7 mouse cellular contexts compared by ENCODE assay signal in the genomic region with DNA sequence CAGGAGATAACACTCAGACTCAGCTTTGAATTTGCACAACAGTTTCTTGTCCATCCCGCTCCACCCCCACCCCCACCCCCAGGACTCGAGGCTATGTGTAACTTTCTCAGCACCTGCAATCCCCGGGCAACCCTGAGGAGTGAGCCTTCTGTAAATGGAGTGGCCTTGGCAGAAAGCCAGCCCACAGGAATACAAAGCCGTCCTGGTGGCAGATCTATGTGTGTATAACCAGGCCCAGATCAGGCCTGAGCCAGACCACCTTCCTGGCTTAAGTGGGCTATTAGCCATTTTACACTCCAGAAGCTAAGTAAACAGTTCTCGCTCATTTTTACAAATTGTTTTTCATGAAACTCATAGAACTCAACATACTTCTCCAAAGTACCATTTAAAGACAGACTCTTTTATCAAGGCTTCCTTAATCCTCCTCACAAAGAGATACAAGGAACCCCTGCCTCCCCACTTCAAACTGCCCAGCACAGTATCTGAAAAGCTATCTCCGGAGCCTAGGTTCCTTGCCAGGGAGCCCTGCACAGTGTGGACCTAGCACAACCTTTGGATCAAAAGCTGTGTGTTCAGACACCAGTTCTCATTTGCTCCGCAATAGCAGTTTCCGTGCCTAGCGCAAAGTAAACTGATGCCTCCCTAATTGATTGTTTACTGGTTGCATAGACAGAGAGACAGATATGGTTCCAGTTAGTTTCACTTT. TPM values are rescaled to one million over a fixed set of nuclear protein-coding genes. Genes with fewer than 3 reads are reported as not detected.
DNase-seq lines count a peak whose midpoint lies in the region; ATAC-seq and TF ChIP-seq lines count a peak whose summit lies in the region.

No protein-coding gene starts in this region.

- H3K4me1 ChIP-seq in liver, adult 2 months (ENCODE audit: control insufficient read depth, insufficient read depth, low read length), result peaks cover 17% of the 10 kb centered on the region
- peaks cover 18% of the 10 kb centered on the region for H3K4me1 ChIP-seq in stomach, embryonic 14.5 days (ENCODE audit: control insufficient read depth, insufficient read depth, low read length)

- 14% methylated on average over 9 of the region's 9 CpGs for WGBS in liver, adult 2 months
- 34% methylated on average over 9 of the region's 9 CpGs for WGBS in stomach, embryonic 14.5 days

- peak overlapping the region; percentile 52 for H3K27ac ChIP-seq in liver, adult 2 months (replicated peaks; ENCODE audit: insufficient read depth, low read depth, low read length)
- H3K27ac ChIP-seq in stomach, embryonic 14.5 days (ENCODE audit: low read length), result peak overlapping the region; percentile 66; the same call in 1 of the 2 replicates

- H3K79me2 ChIP-seq in liver, adult 2 months (ENCODE audit: control insufficient read depth, insufficient read depth, low read length), result peaks cover 15% of the 10 kb centered on the region; the same call in 1 of the 2 replicates

- no peak for TF ChIP-seq POLR2A in liver, adult 2 months (IDR thresholded peaks at IDR 0.05; ENCODE audit: extremely low read depth, insufficient read depth, low read length)

- no peaks in the 10 kb centered on the region for H3K9me3 ChIP-seq in stomach, embryonic 14.5 days (ENCODE audit: control insufficient read depth, low read depth, low read length)

- no peak for TF ChIP-seq CTCF in liver, adult 2 months (IDR thresholded peaks at IDR 0.05; ENCODE audit: low read depth, low read length)

- H3K36me3 ChIP-seq in liver, adult 2 months (ENCODE audit: control insufficient read depth, insufficient read depth, low read length), result peaks cover 12% of the 10 kb centered on the region; the same call in 1 of the 2 replicates
- no peaks in the 10 kb centered on the region; the same call in 1 of the 2 replicates for H3K36me3 ChIP-seq in stomach, embryonic 14.5 days (ENCODE audit: control insufficient read depth, insufficient read depth, low read length)

- no peak overlapping the region for H3K4me2 ChIP-seq in stomach, embryonic 14.5 days (replicated peaks; ENCODE audit: low read depth, low read length)

- peak; percentile 50 for DNase-seq in ovary, adult 18-20 months (ENCODE audit: low spot score)
- DNase-seq in ovary, postnatal 10 days (ENCODE audit: low spot score), result no peak
- DNase-seq in adrenal gland, postnatal 36 days, result peak; percentile 73 to 77
- DNase-seq in heart, postnatal 10 days, result peak; percentile 49 to 65
- peak; percentile 83 for DNase-seq in liver, adult 2 months (ENCODE audit: extremely low read depth, low read depth, low spot score)
- DNase-seq in frontal cortex, adult 2 months (ENCODE audit: extremely low spot score in 1 of 2, low spot score in 1 of 2), result no peak

- peak; percentile 86 for ATAC-seq in stomach, embryonic 14.5 days (ENCODE audit: insufficient number of reproducible peaks, insufficient read depth, low FRiP score, low read depth)

- no peak overlapping the region for H3K9ac ChIP-seq in liver, adult 2 months (ENCODE audit: low read depth, low read length)
- H3K9ac ChIP-seq in stomach, embryonic 14.5 days (replicated peaks; ENCODE audit: low read depth, low read length), result no peak overlapping the region

- no peak overlapping the region for H3K4me3 ChIP-seq in liver, adult 2 months (ENCODE audit: insufficient read depth, low read depth, low read length)
- no peak overlapping the region for H3K4me3 ChIP-seq in stomach, embryonic 14.5 days (ENCODE audit: low read depth, low read length)

- H3K27me3 ChIP-seq in liver, adult 2 months (ENCODE audit: control insufficient read depth, insufficient read depth, low read length), result no peaks in the 10 kb centered on the region
- no peaks in the 10 kb centered on the region for H3K27me3 ChIP-seq in stomach, embryonic 14.5 days (ENCODE audit: control insufficient read depth, insufficient read depth, low read length)

- intact Hi-C loops in heart, postnatal 10 days (cut with DNase I), result no loop called here

RNA-seq across cellular contexts. Expression of gene Pml, which starts 7.7 kb away (rescaled TPM):
- total RNA-seq in adrenal gland, postnatal 36 days (2021), result 10 to 100 TPM; 22.4 to 24.2 TPM
- total RNA-seq in heart, postnatal 10 days (2021), result 10 to 100 TPM; 12.4 to 13.0 TPM
- 7.4 and 8.9 TPM in 2 replicates for total RNA-seq in liver, adult 2 months (2014; rRNA removed)
- 13.8 and 15.2 TPM in 2 replicates for polyA plus RNA-seq in liver, adult 2 months (2012; rRNA removed)
- 15.0 and 17.2 TPM in 2 replicates for polyA plus RNA-seq in stomach, embryonic 14.5 days (2014; fragmentation: Nextera tagmentation; extraction: Ambion mirVana)
- 9.5 and 10.0 TPM in 2 replicates for polyA plus RNA-seq in frontal cortex, adult 2 months (2012; rRNA removed)

RNA-seq across cellular contexts. Expression of gene Stoml1, which starts 11.0 kb away (rescaled TPM):
- total RNA-seq in adrenal gland, postnatal 36 days (2021), result 10 to 100 TPM; 15.7 to 19.2 TPM
- total RNA-seq in heart, postnatal 10 days (2021), result 10 to 100 TPM; 15.5 to 15.6 TPM
- 5.4 and 5.8 TPM in 2 replicates for total RNA-seq in liver, adult 2 months (2014; rRNA removed)
- 7.8 and 8.1 TPM in 2 replicates for polyA plus RNA-seq in liver, adult 2 months (2012; rRNA removed)
- 27.0 and 30.3 TPM in 2 replicates for polyA plus RNA-seq in stomach, embryonic 14.5 days (2014; fragmentation: Nextera tagmentation; extraction: Ambion mirVana)
- 99.9 and 102 TPM in 2 replicates for polyA plus RNA-seq in frontal cortex, adult 2 months (2012; rRNA removed)

RNA-seq across cellular contexts. Expression of gene Islr2, which starts 37.8 kb away (rescaled TPM):
- total RNA-seq in adrenal gland, postnatal 36 days (2021), result 1 to 10 TPM; 2.3 to 3.3 TPM
- total RNA-seq in heart, postnatal 10 days (2021), result 1 to 10 TPM; 2.5 to 4.5 TPM
- total RNA-seq in liver, adult 2 months (2014; rRNA removed), result 0.07 TPM in 1 of 2 replicates, not detected in the other
- not detected in 2 replicates for polyA plus RNA-seq in liver, adult 2 months (2012; rRNA removed)
- polyA plus RNA-seq in stomach, embryonic 14.5 days (2014; fragmentation: Nextera tagmentation; extraction: Ambion mirVana), result 1.7 and 2.6 TPM in 2 replicates
- 38.6 and 42.5 TPM in 2 replicates for polyA plus RNA-seq in frontal cortex, adult 2 months (2012; rRNA removed)

RNA-seq across cellular contexts. Expression of gene Islr, which starts 37.8 kb away (rescaled TPM):
- 10 to 100 TPM; 23.7 to 32.1 TPM for total RNA-seq in adrenal gland, postnatal 36 days (2021)
- 10 to 100 TPM; 52.4 to 54.4 TPM for total RNA-seq in heart, postnatal 10 days (2021)
- 1.4 and 1.5 TPM in 2 replicates for total RNA-seq in liver, adult 2 months (2014; rRNA removed)
- 6.8 and 7.7 TPM in 2 replicates for polyA plus RNA-seq in liver, adult 2 months (2012; rRNA removed)
- 83.3 and 87.9 TPM in 2 replicates for polyA plus RNA-seq in stomach, embryonic 14.5 days (2014; fragmentation: Nextera tagmentation; extraction: Ambion mirVana)
- 96.8 and 108 TPM in 2 replicates for polyA plus RNA-seq in frontal cortex, adult 2 months (2012; rRNA removed)

Comparison
In these comparisons a context has a peak if more than half of its experiments do, and no peak if none do; other contexts are left out.
1. DNase-seq: peak in ovary, adult 18-20 months (single experiment), adrenal gland, postnatal 36 days (2 of 2), heart, postnatal 10 days (2 of 2) and liver, adult 2 months (single experiment); none in ovary, postnatal 10 days (single experiment) and frontal cortex, adult 2 months (0 of 2).